Mouse (Mus musculus) midbrain, postnatal 0 days (tissue): ENCODE data around the gene A630095N17Rik. TPM values are rescaled to one million over a fixed set of nuclear protein-coding genes. Genes with fewer than 3 reads are reported as not detected.
A peak's percentile ranks its signal among the peaks of the same experiment; 100 is the strongest.

Experiments
- ATAC-seq: fragments of 200-750 bp; cut with Nextera tagmentation; 2 replicates; pipeline ENCODE4 v1.8.0; 2017; ENCODE audit warnings: moderate number of reproducible peaks, mild to moderate bottlenecking, moderate TSS enrichment, moderate library complexity; ENCODE audit not compliant: low FRiP score
- DNase-seq: peaks from one replicate; pipeline ENCODE4 v3.0.0-alpha.2; 2015; ENCODE audit warnings: low spot score
- H3K27ac ChIP-seq: fragments of 300-500 bp; sonication (generic); 2 replicates; pipeline ENCODE4 v1.5.1; 2014; ENCODE audit warnings: low read depth, mild to moderate bottlenecking, low read length, mixed read lengths
- H3K27me3 ChIP-seq: fragments of 300-500 bp; sonication (generic); 2 replicates; pipeline ENCODE4 v1.6.1; 2014; ENCODE audit warnings: low read length, control low read depth, mixed read lengths; ENCODE audit not compliant: insufficient read depth
- H3K36me3 ChIP-seq: fragments of 300-500 bp; sonication (generic); 2 replicates; pipeline ENCODE4 v1.6.1; 2014; ENCODE audit warnings: low read length, control low read depth, mixed read lengths; ENCODE audit not compliant: insufficient read depth
- H3K4me1 ChIP-seq: fragments of 300-500 bp; sonication (generic); 2 replicates; pipeline ENCODE4 v1.6.1; 2014; ENCODE audit warnings: mild to moderate bottlenecking, control low read depth, antibody characterized with exemption, low read length, mixed read lengths; ENCODE audit not compliant: insufficient read depth
- H3K4me2 ChIP-seq: fragments of 300-500 bp; sonication (generic); 2 replicates; pipeline ENCODE4 v1.6.1; 2014; ENCODE audit warnings: low read depth, mild to moderate bottlenecking, low read length, mixed read lengths; ENCODE audit not compliant: poor library complexity, severe bottlenecking
- H3K4me3 ChIP-seq: fragments of 300-500 bp; sonication (generic); 2 replicates; pipeline ENCODE4 v1.5.1; 2014; ENCODE audit warnings: low read depth, mild to moderate bottlenecking, low read length, moderate library complexity
- H3K9ac ChIP-seq: fragments of 300-500 bp; sonication (generic); replicated peaks from 2 replicates; pipeline ENCODE4 v1.6.1; 2014; ENCODE audit warnings: mild to moderate bottlenecking, low read length, moderate library complexity, mixed read lengths; ENCODE audit not compliant: poor library complexity, severe bottlenecking
- H3K9me3 ChIP-seq: fragments of 300-500 bp; sonication (generic); 2 replicates; pipeline ENCODE4 v1.6.1; 2016; ENCODE audit warnings: low read length, control low read depth
- CTCF ChIP-seq: IDR thresholded peaks from 2 replicates; pipeline ENCODE4 v1.5.1; 2016; ENCODE audit warnings: antibody characterized with exemption, mild to moderate bottlenecking
- WGBS: fragments of 180-500 bp; shearing (Covaris S2); extraction: QIAGEN DNeasy Blood & Tissue Kit; methylation state at CpG from one replicate; pipeline ENCODE4 v1.1.7; 2014; 5-methylcytosine and 5-hydroxymethylcytosine counted together
- polyA plus RNA-seq: library from polyadenylated mRNA; unstranded; fragments of >200 nt; fragmentation: Nextera tagmentation; extraction: Ambion mirVana; gene quantifications from 2 replicates; pipeline ENCODE4 v1.2.1, GENCODE M21; 2015
- total RNA-seq: library from RNA; depleted of rRNA; stranded (reverse); fragments of >200 nt; gene quantifications from 2 replicates; pipeline ENCODE4 v1.2.3, GENCODE M21; 2014

A630095N17Rik gene
- total and polyA plus RNA-seq, 2 experiments from 2014 or later, result not detected

DNA sequence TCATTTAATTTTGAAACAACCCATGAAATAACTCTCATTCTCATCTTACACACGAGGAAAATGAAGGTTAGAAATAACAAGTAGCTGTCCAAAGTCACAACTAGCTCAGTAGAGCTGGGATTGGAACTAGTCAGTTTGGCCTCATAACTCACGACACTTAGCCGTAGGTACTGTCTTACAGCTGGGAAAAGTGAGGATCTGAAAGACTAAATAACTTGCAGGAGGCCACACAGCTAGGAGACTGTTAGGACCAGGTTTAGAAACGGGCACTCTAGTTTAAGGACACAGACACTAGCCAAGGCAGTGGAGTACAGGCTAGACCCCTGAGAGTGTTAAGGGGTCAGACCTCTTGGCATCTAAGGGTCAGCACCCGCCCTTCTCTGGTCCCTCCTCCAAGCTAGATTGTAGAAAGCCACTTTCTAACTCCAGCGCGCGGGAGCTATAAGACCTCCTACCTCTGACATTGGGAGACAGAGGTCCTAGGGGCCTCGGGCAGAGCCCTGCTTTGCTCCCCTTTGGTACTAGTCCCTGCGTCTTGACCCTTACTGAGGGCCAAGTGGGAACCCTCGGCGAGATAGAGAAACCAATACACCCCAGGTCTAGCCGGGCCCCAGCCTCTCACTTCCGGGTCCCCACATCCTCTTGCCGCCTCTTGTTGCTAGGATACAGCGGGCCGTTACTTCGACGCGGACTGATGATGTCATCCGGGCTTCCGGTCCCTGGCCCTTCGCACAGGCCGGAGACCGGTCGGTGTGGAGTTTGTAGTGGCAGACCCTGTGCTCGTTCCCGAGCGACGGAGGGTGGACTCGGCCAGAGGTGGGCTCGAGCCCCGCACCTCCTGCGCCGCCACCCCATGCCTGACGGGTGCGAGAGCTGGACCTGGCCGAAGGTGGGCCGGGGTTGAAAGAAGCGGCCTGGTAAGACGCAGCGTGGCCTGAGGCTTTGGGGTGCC lies 21.5 kb downstream of the A630095N17Rik start, which contains the start of the genes Glb1l and Stk16:
Gene Glb1l, minus strand, starts transcription at position 678 of the 952 bp plus-strand sequence.
Gene Stk16, plus strand, starts transcription at position 703 of the 952 bp plus-strand sequence.
- ATAC-seq (peak; percentile 91), DNase-seq (peak; percentile 98)
- Histone ChIP-seq H3K27me3 (no peaks in the 10 kb centered on the region), H3K4me2 (peak within 1 kb of the TSS; percentile 90), H3K27ac (peak within 1 kb of the TSS; percentile 70), H3K36me3 (peaks cover 26% of the 10 kb centered on the region), H3K4me1 (peaks cover 19% of the 10 kb centered on the region), H3K4me3 (peak within 1 kb of the TSS; percentile 77), H3K9ac (peak within 1 kb of the TSS; percentile 80), H3K9me3 (no peaks in the 10 kb centered on the region)
- 5% methylated on average over 42 of the region's 42 CpGs for WGBS
- TF ChIP-seq CTCF, result no peak

DNA sequence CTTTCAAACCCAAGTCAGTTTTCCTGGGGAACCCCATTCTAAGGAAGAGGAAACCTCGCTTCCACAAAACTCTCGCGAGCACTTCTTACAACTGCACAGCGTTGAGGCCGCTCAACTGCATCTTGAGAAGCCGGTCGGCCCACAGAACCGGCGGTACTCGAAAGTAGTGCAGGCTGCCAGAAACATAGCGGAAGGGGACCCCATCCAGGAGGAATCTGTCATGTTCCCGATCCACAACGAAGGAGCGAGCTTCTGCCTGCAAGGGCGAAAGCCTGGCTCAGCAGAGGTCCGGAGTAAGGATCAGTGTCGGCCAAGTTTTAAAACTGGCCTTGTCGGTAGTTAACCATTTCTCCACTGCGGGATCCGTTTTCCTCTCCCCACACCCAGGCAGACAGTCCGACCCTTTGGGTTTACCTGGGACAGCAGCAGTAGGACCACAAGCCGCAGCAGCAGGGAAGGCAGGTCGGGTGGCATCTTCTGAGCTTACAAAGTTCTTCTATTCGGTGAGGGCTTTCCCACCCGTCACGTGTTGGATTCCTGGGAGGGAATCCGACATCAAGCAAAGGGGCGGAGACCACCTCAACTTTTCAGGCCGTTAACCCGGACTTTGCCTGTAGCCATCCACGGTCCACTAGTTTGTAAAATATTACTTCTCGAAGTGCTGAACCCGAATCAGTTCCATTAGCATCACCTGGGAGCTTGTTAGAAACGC lies 22.8 kb downstream of the A630095N17Rik start:
- peak overlapping the region; percentile 47 for H3K4me2 ChIP-seq
- 12% methylated on average over 34 of the region's 34 CpGs for WGBS
- peak; percentile 28 for DNase-seq
- H3K9ac ChIP-seq, result peak overlapping the region; percentile 48
- H3K4me3 ChIP-seq, result peak overlapping the region; percentile 22
- peaks cover 16% of the 10 kb centered on the region for H3K36me3 ChIP-seq
- no peaks in the 10 kb centered on the region for H3K9me3 ChIP-seq
- H3K27ac ChIP-seq, result no peak overlapping the region
- ATAC-seq, result no peak
- H3K27me3 ChIP-seq, result no peaks in the 10 kb centered on the region
- peaks cover 19% of the 10 kb centered on the region for H3K4me1 ChIP-seq
- TF ChIP-seq CTCF, result no peak

DNA sequence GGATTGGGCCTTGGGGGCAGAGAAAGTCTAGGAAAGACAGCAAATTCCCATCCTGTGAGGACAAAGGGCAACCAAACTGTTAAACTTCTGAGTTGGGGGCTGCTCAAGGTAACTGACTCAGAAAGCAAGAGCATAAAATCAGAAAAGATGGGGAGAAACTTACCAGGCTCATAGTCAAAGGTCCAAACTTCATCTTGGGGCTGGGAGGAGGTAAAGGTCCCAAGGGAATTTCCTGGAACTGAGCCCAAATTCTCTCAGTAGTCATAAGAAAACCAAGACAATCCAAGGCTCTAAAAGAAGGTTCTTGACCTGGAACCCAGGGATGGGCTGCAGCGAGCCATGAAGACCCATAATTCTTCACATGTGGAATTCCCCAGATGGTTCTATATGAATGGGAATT lies 30.7 kb downstream of the A630095N17Rik start:
- no peaks in the 10 kb centered on the region for H3K4me1 ChIP-seq
- TF ChIP-seq CTCF, result no peak
- 94% methylated on average over 1 of the region's 1 CpGs for WGBS
- no peaks in the 10 kb centered on the region for H3K9me3 ChIP-seq
- ATAC-seq (no peak), DNase-seq (no peak)
- H3K27me3 ChIP-seq, result no peaks in the 10 kb centered on the region
- no peak overlapping the region for H3K4me2 ChIP-seq
- H3K36me3 ChIP-seq, result peaks cover 37% of the 10 kb centered on the region
- no peak overlapping the region for H3K9ac ChIP-seq
- no peak overlapping the region for H3K4me3 ChIP-seq
- H3K27ac ChIP-seq, result no peak overlapping the region

DNA sequence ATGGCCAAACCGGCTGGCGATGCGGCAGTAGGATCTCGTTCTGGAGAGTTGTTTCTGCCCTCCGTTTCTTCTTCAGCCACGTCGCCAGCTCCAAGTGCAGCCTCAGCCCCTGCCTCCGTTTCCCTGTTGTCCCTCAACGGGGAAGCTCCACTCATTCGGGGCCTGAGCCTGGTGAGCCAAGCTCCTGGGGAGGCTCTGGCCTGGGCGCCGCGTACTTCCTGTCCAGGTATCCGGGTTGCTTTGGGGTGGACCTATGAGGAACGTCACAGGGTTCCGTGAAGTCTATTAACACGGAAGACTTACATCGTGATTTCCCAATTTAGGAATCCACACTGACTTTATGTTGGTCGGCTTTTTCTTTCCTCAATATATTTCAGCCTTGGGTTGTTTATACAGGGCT lies 39.5 kb downstream of the A630095N17Rik start:
- peak overlapping the region; percentile 75 for H3K4me3 ChIP-seq
- peak overlapping the region; percentile 81 for H3K9ac ChIP-seq
- peak overlapping the region; percentile 97 for H3K27ac ChIP-seq
- H3K27me3 ChIP-seq, result no peaks in the 10 kb centered on the region
- H3K9me3 ChIP-seq, result no peaks in the 10 kb centered on the region
- peak; percentile 29 for DNase-seq
- ATAC-seq, result no peak; the same call in 1 of the 2 replicates
- under 1% methylated on average over 19 of the region's 19 CpGs for WGBS
- peaks cover 23% of the 10 kb centered on the region for H3K36me3 ChIP-seq
- H3K4me2 ChIP-seq, result peak overlapping the region; percentile 99
- peaks cover 6% of the 10 kb centered on the region; the same call in 1 of the 2 replicates for H3K4me1 ChIP-seq
- TF ChIP-seq CTCF, result no peak

DNA sequence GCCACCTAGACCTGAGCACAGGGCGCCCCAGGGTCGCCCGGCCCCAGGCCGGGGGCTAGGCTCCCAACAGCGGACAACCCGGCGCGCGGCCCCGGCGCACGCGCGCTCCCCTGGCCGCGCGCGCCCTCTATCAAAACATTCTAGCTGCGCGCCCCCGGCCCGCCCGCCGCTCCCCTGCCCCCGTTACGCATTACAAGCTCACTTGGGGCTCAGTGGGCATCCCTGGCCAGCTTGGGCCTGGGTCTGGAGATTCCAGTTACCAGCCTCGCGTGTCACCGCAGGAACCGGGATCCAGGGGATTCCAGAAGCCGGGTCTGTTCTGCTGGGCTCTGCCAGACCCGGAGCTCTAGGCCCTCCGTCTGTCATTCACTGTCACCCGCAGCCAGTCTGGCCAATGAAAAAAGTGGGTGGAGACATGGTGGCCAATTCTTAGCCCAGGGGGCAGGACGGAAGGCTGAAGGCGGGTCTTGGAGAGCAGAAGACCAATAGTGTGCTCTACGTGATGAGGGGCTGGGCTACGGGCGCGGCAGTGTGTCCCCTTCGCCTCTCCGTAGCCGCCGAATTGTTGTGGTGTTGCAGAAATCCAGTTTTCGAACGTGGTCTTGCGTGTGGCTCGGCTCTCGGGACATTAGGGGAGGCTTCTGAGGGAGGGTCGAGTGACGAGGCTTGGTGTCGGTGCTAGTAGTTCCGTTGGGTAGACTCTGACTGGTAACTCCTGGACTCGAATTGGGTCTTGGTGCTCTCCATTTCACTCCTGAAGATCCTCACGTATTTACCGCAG lies 40.1 kb downstream of the A630095N17Rik start, which contains the start of the genes Ankzf1 and Atg9a:
Gene Ankzf1, plus strand, starts transcription at position 530 of the 781 bp plus-strand sequence.
Gene Atg9a, minus strand, starts transcription at position 575 of the 781 bp plus-strand sequence.
- Histone ChIP-seq H3K27ac (peak within 1 kb of the TSS; percentile 97), H3K4me1 (peaks cover 6% of the 10 kb centered on the region; the same call in 1 of the 2 replicates), H3K9me3 (no peaks in the 10 kb centered on the region), H3K4me2 (peak within 1 kb of the TSS; percentile 99), H3K4me3 (peak within 1 kb of the TSS; percentile 75), H3K9ac (peak within 1 kb of the TSS; percentile 93), H3K27me3 (no peaks in the 10 kb centered on the region), H3K36me3 (peaks cover 23% of the 10 kb centered on the region)
- TF ChIP-seq CTCF, result peak; percentile 34; the same call in 1 of the 2 replicates
- DNase-seq (peak; percentile 98), ATAC-seq (peak; percentile 99)
- WGBS, result under 1% methylated on average over 51 of the region's 56 CpGs
